Mouse (Mus musculus): ENCODE data around the gene Igsf3. TPM values are rescaled to one million over a fixed set of nuclear protein-coding genes. Genes with fewer than 3 reads are reported as not detected.

The Igsf3 gene
- polyA plus RNA-seq, 1 experiment from 2014 or later: 30.0 TPM

DNA sequence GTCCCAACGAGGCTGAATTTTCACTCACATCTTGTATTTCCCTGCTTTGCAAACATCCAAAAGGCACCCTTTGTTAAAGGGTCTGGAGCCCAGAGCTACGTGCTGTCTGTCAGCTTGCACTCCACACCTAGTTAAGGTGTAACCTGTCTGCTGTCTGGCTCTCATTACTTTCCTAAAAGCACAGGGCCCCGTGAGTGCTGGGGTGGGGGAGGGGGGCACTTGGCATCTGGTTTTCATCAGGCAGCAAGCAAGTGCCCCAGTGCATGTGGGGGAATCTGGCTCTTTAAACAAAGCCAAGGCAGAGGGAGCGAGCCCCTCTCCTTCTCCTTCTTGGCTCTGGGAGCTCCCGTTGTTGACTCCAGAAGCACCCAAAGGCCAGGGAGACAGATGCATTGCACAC, 18.5 kb downstream of the Igsf3 start:
- Histone ChIP-seq H3K27ac (ENCODE audit: low read depth, low read length) (no peak overlapping the region), H3K4me1 (ENCODE audit: control insufficient read depth, insufficient read depth, low read length) (peaks cover 37% of the 10 kb centered on the region), H3K9ac (ENCODE audit: low read length) (no peak overlapping the region), H3K27me3 (replicated peaks; ENCODE audit: control insufficient read depth, insufficient read depth, low read length) (no peaks in the 10 kb centered on the region), H3K36me3 (ENCODE audit: control insufficient read depth, insufficient read depth, low read length) (no peaks in the 10 kb centered on the region), H3K4me3 (ENCODE audit: low read depth, low read length) (no peak overlapping the region), H3K4me2 (ENCODE audit: low read length) (no peak overlapping the region), H3K9me3 (replicated peaks; ENCODE audit: control insufficient read depth, low read length) (no peaks in the 10 kb centered on the region)
- ATAC-seq (no peak), DNase-seq (ENCODE audit: low spot score) (no peak)
- 51% methylated on average over 5 of the region's 5 CpGs for WGBS

DNA sequence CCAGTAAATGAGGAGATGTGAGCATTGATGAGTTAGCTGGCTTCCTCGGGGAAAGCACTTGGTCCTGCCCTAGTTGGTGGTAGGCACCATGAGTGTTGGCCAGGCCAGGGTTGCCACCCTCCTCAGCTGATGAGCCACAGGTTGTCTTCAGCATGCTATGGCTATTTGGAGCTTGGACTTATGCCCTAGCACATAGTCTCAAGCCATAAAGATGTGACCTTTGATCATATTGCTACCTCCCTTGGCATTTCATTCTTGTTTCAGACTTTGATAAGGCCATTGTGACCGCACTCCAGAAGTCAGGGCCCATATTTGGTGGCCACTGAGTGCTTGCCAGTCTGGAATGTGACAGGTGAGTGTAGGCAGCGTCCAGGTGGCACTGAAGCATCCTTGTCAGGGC, 19.2 kb downstream of the Igsf3 start:
- no peak overlapping the region for H3K27ac ChIP-seq (ENCODE audit: low read depth, low read length)
- 92% methylated on average over 3 of the region's 3 CpGs for WGBS
- no peaks in the 10 kb centered on the region for H3K27me3 ChIP-seq (replicated peaks; ENCODE audit: control insufficient read depth, insufficient read depth, low read length)
- no peak for DNase-seq (ENCODE audit: low spot score)
- no peak overlapping the region for H3K4me3 ChIP-seq (ENCODE audit: low read depth, low read length)
- no peak for ATAC-seq
- no peaks in the 10 kb centered on the region for H3K36me3 ChIP-seq (ENCODE audit: control insufficient read depth, insufficient read depth, low read length)
- H3K9me3 ChIP-seq (replicated peaks; ENCODE audit: control insufficient read depth, low read length): no peaks in the 10 kb centered on the region
- H3K9ac ChIP-seq (ENCODE audit: low read length): no peak overlapping the region
- no peak overlapping the region for H3K4me2 ChIP-seq (ENCODE audit: low read length)
- H3K4me1 ChIP-seq (ENCODE audit: control insufficient read depth, insufficient read depth, low read length): peaks cover 30% of the 10 kb centered on the region

- Histone ChIP-seq H3K4me2 (ENCODE audit: low read length) (no peak overlapping the region), H3K4me3 (ENCODE audit: low read depth, low read length) (no peak overlapping the region), H3K9me3 (replicated peaks; ENCODE audit: control insufficient read depth, low read length) (no peaks in the 10 kb centered on the region), H3K9ac (ENCODE audit: low read length) (no peak overlapping the region), H3K36me3 (ENCODE audit: control insufficient read depth, insufficient read depth, low read length) (no peaks in the 10 kb centered on the region), H3K4me1 (ENCODE audit: control insufficient read depth, insufficient read depth, low read length) (peaks cover 30% of the 10 kb centered on the region), H3K27me3 (replicated peaks; ENCODE audit: control insufficient read depth, insufficient read depth, low read length) (no peaks in the 10 kb centered on the region), H3K27ac (ENCODE audit: low read depth, low read length) (no peak overlapping the region)
- 79% methylated on average over 13 of the region's 13 CpGs for WGBS
- DNase-seq (ENCODE audit: low spot score) (no peak), ATAC-seq (no peak)
Observed at GRCm38 (mm10) chr3:101396726-101397263, 19.9 kb downstream of the Igsf3 start.

DNA sequence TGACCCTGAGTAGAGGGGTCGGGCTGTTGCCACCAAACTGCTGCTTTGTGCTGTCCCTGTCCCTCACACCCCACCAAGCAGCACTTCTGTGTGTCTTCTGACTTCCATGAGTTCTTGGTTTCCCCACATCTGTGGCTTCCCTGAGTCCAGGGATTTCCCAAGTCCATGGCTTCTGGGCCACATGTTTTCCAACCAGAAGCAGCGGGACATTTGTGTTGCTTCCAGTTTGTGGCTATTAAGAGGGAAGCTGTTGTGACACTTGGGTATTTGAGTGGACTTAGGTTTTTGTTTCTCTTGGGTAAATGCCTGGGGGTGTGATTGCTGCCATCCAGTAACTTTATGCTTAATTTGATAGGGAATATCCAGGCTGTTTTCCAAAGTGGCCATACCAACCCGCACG, 20.5 kb downstream of the Igsf3 start:
- Histone ChIP-seq H3K36me3 (ENCODE audit: control insufficient read depth, insufficient read depth, low read length) (no peaks in the 10 kb centered on the region), H3K4me1 (ENCODE audit: control insufficient read depth, insufficient read depth, low read length) (peaks cover 30% of the 10 kb centered on the region), H3K9me3 (replicated peaks; ENCODE audit: control insufficient read depth, low read length) (no peaks in the 10 kb centered on the region), H3K9ac (ENCODE audit: low read length) (no peak overlapping the region), H3K4me3 (ENCODE audit: low read depth, low read length) (no peak overlapping the region), H3K27me3 (replicated peaks; ENCODE audit: control insufficient read depth, insufficient read depth, low read length) (no peaks in the 10 kb centered on the region), H3K27ac (ENCODE audit: low read depth, low read length) (no peak overlapping the region; the same call in 1 of the 2 replicates), H3K4me2 (ENCODE audit: low read length) (no peak overlapping the region)
- no peak for DNase-seq (ENCODE audit: low spot score)
- no peak for ATAC-seq
- 67% methylated on average over 4 of the region's 4 CpGs for WGBS

DNA sequence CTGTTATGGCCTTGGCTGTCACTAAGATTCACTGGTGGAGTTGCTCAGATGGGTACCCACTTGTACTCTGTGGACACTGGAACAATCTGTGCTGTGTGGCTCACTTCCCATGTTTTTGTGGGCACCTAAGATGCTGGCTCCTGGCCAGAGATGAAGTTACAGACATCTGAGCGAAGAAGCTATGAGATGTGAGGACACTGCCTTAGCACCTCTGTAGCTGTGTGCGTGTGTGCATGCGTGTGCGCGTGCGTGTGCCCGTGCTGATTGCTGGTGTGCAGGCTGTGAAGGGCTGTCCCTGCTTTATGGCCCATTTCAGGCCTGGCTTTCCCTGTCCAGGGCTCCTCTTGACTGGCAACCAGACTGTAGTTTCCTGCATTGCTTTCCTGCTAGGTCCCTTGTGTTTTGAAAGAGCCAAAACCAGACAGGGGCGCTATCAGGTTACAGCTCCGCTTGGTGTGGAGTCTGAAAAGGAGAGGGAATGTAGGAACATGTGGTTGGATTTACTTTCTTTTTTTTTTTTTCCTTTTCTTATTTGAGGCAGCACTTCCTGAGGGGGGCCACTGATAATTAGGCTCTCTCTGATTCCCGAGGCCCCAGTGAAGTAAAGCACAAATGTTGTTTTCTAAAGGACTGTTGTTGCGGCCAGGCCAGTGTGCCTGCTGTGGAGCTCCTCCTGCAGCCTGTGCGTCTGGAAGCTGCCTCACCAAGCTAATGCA, 21.3 kb downstream of the Igsf3 start:
- peak overlapping the region; percentile 48 for H3K27ac ChIP-seq (ENCODE audit: low read depth, low read length)
- no peak overlapping the region for H3K4me3 ChIP-seq (ENCODE audit: low read depth, low read length)
- H3K4me1 ChIP-seq (ENCODE audit: control insufficient read depth, insufficient read depth, low read length): peaks cover 29% of the 10 kb centered on the region
- no peak overlapping the region for H3K9ac ChIP-seq (ENCODE audit: low read length)
- H3K27me3 ChIP-seq (replicated peaks; ENCODE audit: control insufficient read depth, insufficient read depth, low read length): no peaks in the 10 kb centered on the region
- DNase-seq (ENCODE audit: low spot score) (peak; percentile 64), ATAC-seq (peak; percentile 55)
- peak overlapping the region; percentile 18; the same call in 1 of the 2 replicates for H3K4me2 ChIP-seq (ENCODE audit: low read length)
- H3K9me3 ChIP-seq (replicated peaks; ENCODE audit: control insufficient read depth, low read length): no peaks in the 10 kb centered on the region
- no peaks in the 10 kb centered on the region for H3K36me3 ChIP-seq (ENCODE audit: control insufficient read depth, insufficient read depth, low read length)
- 34% methylated on average over 12 of the region's 12 CpGs for WGBS

GRCm38 (mm10) chr3:101398877-101399276, 22.0 kb downstream of the Igsf3 start:
- Histone ChIP-seq H3K36me3 (ENCODE audit: control insufficient read depth, insufficient read depth, low read length) (no peaks in the 10 kb centered on the region), H3K27ac (ENCODE audit: low read depth, low read length) (peak overlapping the region; percentile 48; the same call in 1 of the 2 replicates), H3K4me2 (ENCODE audit: low read length) (no peak overlapping the region), H3K9me3 (replicated peaks; ENCODE audit: control insufficient read depth, low read length) (no peaks in the 10 kb centered on the region), H3K9ac (ENCODE audit: low read length) (no peak overlapping the region), H3K4me1 (ENCODE audit: control insufficient read depth, insufficient read depth, low read length) (peaks cover 27% of the 10 kb centered on the region), H3K4me3 (ENCODE audit: low read depth, low read length) (no peak overlapping the region), H3K27me3 (replicated peaks; ENCODE audit: control insufficient read depth, insufficient read depth, low read length) (no peaks in the 10 kb centered on the region)
- 58% methylated on average over 2 of the region's 2 CpGs for WGBS
- ATAC-seq: no peak
- DNase-seq (ENCODE audit: low spot score): no peak

DNA sequence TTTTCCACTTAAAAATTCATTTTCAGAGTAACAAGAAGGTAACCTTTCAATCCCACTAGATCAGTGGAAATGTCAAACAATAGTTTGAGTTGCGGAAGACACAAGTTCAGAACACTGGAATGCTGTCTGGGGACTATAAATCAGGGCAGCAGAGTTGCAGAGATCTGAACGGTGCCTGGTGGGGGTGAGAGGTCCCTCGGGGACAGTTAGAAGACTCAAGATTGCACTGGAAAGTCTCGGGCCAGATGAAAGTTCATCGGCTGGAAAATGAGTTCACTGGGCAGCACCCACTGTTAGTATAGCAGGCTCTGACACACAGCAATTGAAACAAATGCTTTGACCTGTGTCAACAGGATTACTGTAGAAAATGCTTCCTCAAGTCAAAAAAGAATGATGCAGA, 24.6 kb downstream of the Igsf3 start:
- Histone ChIP-seq H3K9me3 (replicated peaks; ENCODE audit: control insufficient read depth, low read length) (no peaks in the 10 kb centered on the region), H3K4me1 (ENCODE audit: control insufficient read depth, insufficient read depth, low read length) (peaks cover 48% of the 10 kb centered on the region), H3K36me3 (ENCODE audit: control insufficient read depth, insufficient read depth, low read length) (no peaks in the 10 kb centered on the region), H3K4me3 (ENCODE audit: low read depth, low read length) (no peak overlapping the region), H3K27ac (ENCODE audit: low read depth, low read length) (no peak overlapping the region), H3K27me3 (replicated peaks; ENCODE audit: control insufficient read depth, insufficient read depth, low read length) (no peaks in the 10 kb centered on the region), H3K4me2 (ENCODE audit: low read length) (no peak overlapping the region), H3K9ac (ENCODE audit: low read length) (no peak overlapping the region)
- DNase-seq (ENCODE audit: low spot score): no peak
- 79% methylated on average over 5 of the region's 5 CpGs for WGBS
- no peak for ATAC-seq

DNA sequence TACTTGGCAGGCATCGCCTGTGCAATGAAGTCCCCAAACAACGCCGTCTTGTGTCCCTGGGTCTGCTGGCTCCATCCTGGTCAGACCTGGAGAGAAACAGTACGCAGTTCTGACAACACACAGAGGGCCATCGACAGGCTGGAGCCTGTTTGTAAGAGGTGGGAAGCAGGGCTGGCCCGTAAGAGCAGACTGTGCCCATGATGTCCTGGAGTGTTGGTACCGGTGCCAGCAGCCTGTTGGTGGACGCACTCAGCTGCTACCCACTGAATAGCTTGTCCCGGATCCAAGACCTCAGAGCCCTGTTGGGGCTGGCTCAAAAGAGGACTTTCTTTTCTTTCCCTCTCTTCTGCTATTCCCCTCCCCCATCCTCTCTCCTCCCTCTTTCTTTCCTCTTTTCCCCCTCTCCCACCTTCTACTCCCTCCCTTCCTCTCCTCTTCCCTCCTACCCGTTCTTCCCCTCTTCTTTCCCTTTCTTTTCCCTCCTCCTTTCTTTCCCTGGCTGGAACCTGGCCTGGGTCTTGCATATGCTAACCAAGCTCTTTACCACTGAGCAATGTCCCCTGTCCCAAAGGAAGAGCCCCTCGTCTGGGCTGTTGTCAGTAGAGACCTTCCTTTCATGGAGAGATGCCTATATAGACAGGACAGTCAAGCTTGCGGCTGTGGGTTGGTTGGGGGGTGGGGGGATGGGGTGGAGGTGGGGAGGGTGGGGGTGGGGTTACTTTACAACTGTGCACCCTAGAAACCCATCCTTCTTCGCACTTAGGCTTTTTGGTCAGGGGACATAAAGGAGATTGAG, 27.9 kb downstream of the Igsf3 start:
- Histone ChIP-seq H3K9me3 (replicated peaks; ENCODE audit: control insufficient read depth, low read length) (no peaks in the 10 kb centered on the region), H3K4me3 (ENCODE audit: low read depth, low read length) (no peak overlapping the region), H3K36me3 (ENCODE audit: control insufficient read depth, insufficient read depth, low read length) (no peaks in the 10 kb centered on the region), H3K27ac (ENCODE audit: low read depth, low read length) (peak overlapping the region; percentile 52), H3K9ac (ENCODE audit: low read length) (no peak overlapping the region), H3K4me1 (ENCODE audit: control insufficient read depth, insufficient read depth, low read length) (peaks cover 25% of the 10 kb centered on the region), H3K27me3 (replicated peaks; ENCODE audit: control insufficient read depth, insufficient read depth, low read length) (no peaks in the 10 kb centered on the region), H3K4me2 (ENCODE audit: low read length) (no peak overlapping the region)
- peak; percentile 54; the same call in 1 of the 2 replicates for ATAC-seq
- peak; percentile 73 for DNase-seq (ENCODE audit: low spot score)
- WGBS: 47% methylated on average over 13 of the region's 13 CpGs

- Histone ChIP-seq H3K4me1 (ENCODE audit: control insufficient read depth, insufficient read depth, low read length) (peaks cover 31% of the 10 kb centered on the region), H3K9me3 (replicated peaks; ENCODE audit: control insufficient read depth, low read length) (no peaks in the 10 kb centered on the region), H3K4me2 (ENCODE audit: low read length) (no peak overlapping the region), H3K4me3 (ENCODE audit: low read depth, low read length) (no peak overlapping the region), H3K36me3 (ENCODE audit: control insufficient read depth, insufficient read depth, low read length) (no peaks in the 10 kb centered on the region), H3K27ac (ENCODE audit: low read depth, low read length) (peak overlapping the region; percentile 52), H3K9ac (ENCODE audit: low read length) (no peak overlapping the region), H3K27me3 (replicated peaks; ENCODE audit: control insufficient read depth, insufficient read depth, low read length) (no peaks in the 10 kb centered on the region)
- ATAC-seq (peak; percentile 67), DNase-seq (ENCODE audit: low spot score) (peak; percentile 86)
- 66% methylated on average over 10 of the region's 10 CpGs for WGBS
Observed at GRCm38 (mm10) chr3:101405495-101405894, 28.6 kb downstream of the Igsf3 start.

Measured in forebrain, embryonic 14.5 days (tissue).